Mouse (Mus musculus): ENCODE measurements around the gene Morn3. TPM values are rescaled to one million over a fixed set of nuclear protein-coding genes. Genes with fewer than 3 reads are reported as not detected.

Morn3 gene
- total RNA-seq, 2 experiments from 2014 or later = not detected

DNA sequence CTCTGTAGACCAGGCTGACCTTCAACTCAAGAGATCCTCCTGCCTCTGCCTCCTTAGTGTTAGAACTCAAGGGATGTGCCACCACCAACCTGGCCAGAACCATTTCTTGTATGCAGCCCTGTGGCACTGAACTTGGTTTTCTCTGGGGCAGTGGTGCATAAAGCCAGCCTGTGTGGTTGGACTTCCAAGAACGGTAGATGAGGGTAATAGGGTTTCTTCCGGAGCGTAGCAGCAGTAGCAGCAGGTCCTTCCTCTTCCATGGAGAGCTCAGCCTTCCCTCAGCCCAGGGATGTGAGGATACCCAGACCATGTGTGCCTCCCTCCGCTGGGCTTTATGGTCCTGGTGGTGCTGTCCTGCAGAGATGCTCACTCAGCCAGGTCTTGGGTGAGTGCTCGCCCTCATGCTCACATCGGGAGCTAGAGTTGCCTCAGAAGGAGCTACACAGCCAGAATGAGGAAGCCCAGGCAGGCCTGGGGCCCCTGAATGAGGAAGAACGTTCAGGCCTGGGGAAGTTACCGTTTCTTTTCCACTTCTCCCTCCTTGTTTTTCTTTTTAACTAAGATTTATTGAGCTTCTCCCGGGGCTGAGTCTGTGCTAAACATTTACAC lies 21.7 kb downstream of the Morn3 start:
- ATAC-seq (replicated peaks; ENCODE audit: poor library complexity, severe bottlenecking) = peak; percentile 92

DNA sequence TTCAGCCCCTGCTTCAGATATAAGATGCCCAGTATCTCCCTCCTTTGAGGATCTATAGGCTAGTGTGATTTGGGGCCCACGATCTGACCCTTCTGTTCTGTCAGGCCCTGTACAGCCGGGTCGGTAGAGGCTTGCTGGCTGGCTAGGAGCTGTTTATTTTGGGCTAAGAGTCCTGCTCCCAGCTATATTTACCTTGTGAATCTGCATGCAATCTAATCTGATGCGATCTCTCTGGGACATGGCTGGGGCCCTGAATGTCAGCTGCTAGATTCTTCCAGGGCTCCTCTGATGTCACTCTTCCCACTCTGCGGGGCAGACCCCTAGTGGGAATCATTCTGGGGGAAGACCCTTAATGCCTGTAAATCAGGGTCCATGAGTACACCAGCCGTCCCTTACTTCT lies 22.5 kb downstream of the Morn3 start:
- ATAC-seq (replicated peaks; ENCODE audit: poor library complexity, severe bottlenecking) = no peak

DNA sequence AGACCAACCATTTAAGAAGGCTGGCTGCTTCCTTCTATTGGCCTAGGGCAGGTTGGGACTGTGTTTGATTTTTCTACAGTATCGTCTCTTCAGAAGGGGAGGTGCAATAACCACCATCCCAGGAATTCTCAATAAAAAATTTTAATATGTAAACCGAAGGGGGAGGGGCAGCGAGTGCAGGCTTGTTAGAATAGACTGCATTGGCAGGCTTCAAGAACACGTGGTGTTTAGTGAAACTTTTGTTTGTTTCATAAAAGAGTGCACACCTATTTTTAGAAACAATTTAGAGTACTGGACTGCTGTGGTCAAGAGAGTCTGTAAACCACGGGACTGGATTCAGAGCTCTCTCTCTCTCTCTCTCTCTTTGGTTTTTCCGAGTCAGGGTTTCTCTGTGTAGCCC lies 23.8 kb downstream of the Morn3 start:
- no peak for ATAC-seq (replicated peaks; ENCODE audit: poor library complexity, severe bottlenecking)

DNA sequence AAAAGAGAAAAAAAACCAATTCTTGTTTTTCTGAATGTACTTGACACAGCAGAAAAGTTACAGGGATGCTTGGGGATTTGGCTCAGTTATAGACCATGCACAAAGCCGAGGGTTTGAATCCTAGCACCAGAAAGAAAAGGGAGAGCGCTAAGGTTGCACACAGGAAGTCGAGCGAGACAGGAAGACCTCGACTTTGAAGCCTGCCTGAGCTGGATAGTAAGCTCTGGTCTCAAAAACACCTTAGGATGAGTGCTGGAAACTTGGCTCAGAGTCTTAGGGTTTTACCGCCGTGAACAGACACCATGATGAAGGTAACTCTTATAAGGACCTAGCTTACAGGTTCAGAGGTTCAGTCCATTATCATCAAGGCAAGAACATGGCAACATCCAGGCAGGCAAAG lies 25.4 kb downstream of the Morn3 start:
- ATAC-seq (replicated peaks; ENCODE audit: poor library complexity, severe bottlenecking) = no peak

DNA sequence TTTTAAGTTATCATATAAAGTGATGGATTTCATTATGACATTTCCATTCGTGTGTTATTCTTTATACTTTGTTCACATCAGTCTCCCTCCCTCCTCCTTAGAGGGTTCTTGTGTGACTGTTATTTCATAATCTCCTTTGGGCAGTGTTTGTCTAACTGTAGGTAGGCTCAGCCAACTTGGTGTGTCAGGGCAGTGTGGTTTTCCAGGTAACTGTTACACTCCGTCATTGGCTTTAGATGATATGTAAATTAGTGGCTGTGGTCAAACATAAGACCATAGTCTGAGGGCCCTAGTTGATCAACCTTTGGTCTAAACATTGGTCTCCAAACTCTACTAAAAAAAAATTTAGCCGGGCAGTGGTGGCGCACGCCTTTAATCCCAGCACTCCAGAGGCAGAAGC lies 26.4 kb downstream of the Morn3 start:
- ATAC-seq (replicated peaks; ENCODE audit: poor library complexity, severe bottlenecking) = no peak

DNA sequence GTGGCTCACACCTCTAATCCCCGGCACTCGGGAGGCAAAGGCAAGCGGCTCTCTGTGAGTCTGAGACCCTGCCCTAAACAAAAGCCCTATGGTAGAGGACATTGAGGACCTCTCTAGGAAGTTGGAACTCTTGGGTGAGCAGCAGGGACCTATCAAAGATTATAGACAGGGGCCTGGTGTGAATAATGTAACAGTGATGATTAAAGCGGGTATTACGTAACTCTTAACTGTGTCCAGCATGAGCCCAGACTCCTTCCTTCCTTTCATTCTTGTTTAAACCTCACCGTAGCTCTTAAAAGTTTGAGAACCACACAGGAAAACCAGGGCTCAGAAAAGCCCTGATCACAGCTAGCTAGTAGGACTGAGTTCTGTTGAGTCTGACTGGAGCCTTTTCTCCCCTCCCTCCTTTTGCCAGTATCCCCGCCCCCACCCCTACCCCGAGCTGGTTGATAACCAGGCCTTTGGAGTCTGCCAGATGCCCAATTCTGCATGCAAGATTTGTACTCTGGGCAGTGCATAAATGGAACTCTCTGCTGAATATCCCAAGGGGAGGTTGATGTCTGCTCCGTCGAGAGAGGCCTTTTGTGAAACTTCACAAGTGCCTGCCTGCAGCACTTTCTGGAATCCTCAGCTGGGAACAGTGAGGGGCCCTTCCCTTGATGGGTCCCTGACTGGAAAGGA lies 27.3 kb downstream of the Morn3 start:
- peak; percentile 26 for ATAC-seq (replicated peaks; ENCODE audit: poor library complexity, severe bottlenecking)

DNA sequence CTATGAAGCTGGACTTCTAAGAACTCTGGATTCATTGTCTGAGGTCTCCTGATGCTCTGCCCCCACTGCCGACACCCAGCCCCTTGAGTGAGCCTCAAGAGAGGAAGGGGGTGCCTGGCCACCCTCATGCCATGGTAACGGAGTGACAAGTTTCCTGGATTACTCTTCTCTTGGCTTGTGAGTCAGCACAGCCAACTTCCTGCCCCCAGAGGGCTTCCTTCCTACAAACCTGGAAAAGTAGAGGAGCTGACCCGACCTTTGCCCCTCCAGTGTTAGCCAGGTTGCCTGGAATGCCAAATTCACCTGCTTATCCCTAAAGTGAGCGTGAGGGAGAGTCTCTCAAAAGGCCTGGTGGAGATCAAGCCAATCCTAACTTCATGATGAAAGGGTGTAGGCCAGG lies 29.3 kb downstream of the Morn3 start:
- peak; percentile 28 for ATAC-seq (replicated peaks; ENCODE audit: poor library complexity, severe bottlenecking)

DNA sequence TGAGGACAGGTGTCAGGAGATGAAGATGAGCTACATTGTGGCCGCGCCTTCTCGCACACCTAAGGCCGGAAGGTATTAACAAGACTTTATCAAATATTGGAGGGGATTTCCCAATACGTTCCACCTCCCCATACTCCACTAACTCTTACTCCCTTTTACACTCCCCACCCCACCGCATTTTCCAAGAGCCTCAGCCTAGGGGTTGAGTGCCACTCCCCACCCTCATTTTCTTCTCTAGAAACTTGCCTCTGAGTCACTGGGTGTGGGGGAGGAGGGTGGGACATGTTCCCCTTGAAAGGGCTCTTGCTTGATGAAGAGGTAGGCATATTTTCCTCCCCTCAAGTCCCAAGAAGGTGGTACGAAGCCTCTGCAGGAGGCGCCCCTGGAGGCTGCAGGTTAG lies 30.9 kb downstream of the Morn3 start:
- no peak for ATAC-seq (replicated peaks; ENCODE audit: poor library complexity, severe bottlenecking)

DNA sequence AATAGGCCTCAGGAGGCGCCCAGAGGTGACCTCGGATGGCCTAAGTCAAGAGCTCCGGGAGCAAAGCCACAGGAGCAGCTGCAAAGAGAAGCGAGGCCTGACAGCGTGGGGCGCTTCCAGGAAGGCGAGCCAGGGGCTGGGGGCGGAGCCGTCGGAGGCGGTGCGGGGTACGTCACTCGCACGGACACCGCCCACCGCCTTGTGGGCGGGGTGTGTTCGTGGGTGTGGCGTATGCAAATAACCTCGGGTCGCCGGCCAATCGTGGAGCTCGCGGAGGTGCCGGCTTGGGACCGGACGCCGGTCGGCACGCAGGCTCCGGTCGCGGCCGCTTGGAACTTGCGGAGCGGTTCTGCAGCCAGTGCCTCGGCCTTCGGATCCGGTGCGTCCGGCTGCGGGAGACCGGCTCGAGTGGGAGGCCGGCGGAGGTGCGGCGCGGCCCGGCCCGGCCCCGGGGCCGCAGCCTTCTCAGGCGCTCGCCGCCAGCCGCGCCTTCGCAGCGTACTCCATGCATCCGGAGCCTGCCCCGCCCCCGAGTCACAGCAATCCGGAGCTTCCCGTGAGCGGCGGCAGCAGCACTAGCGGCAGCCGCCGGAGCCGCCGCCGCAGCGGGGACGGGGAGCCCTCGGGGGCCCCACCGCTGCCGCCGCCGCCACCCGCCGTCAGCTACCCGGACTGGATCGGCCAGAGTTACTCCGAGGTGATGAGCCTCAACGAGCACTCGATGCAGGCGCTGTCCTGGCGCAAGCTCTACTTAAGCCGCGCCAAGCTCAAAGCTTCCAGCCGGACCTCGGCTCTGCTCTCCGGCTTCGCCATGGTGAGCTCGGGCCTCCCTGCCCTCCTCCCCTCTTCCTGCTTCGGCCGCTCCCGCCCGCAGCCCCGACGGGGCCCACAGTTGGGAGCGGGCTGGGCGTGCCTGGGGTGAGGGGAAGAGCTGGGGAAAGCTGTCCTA lies 31.8 kb downstream of the Morn3 start, which contains the start of gene Orai1:
Gene Orai1 (plus strand): TSS at position 322 of the 949 bp plus-strand sequence.
- ATAC-seq (replicated peaks; ENCODE audit: poor library complexity, severe bottlenecking) = peak; percentile 79

DNA sequence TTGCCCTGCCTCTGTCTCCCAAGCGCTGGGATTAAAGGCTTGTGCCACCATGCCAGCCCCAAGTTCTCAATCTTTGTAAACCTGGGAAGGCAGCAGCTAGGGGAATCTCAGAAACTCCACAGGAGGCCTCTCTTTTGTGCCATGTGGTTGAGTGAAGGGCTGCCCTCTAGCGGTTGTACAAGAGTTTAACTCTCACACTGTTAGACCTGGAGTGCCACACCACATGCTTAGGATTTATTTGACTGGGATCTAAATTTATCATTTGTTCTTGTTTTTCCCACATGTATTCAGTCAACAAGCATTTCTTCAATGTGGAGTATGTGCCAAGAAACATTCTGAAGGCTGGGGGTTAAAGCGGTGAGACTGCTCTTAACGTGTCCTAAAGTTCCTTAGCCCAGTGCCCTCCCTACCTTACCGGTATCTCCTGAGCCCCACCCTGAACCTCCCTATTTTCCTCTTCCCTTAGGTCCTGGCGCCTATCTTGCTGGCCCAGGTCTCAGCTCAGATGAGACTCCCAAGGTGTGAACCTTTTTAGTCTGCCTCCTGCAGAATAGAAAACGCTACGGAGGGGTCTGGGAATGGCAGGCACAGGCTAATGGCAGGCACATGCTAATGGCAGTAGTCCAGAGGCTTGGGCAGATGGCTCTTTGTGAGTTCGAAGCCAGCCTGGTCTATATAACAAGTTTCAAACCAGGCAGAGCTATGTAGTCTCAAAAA lies 33.1 kb downstream of the Morn3 start:
- 0 out of 2 replicates have a peak, but pooled peaks have one; percentile 21 for ATAC-seq (replicated peaks; ENCODE audit: poor library complexity, severe bottlenecking)

DNA sequence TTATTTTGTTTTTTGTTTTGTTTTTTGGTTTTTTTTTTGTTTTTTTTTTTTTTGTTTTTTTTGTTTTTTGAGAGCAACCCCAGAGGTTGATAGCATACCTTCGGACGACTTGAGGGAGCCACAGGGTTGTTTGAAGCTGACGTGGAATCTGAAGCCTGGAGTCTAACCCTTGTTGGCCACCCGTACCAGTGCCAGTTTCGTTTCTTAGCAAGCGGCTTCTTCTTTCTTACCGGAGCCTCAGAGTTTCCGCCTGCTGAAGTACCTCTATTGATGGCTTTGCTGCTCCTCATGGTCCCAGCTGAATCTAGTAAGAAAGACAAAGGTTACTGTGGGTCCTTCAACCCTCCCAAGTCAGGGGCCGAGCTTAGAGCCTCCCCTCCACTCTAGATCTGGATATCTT lies 35.1 kb downstream of the Morn3 start:
- no peak for ATAC-seq (replicated peaks; ENCODE audit: poor library complexity, severe bottlenecking)

DNA sequence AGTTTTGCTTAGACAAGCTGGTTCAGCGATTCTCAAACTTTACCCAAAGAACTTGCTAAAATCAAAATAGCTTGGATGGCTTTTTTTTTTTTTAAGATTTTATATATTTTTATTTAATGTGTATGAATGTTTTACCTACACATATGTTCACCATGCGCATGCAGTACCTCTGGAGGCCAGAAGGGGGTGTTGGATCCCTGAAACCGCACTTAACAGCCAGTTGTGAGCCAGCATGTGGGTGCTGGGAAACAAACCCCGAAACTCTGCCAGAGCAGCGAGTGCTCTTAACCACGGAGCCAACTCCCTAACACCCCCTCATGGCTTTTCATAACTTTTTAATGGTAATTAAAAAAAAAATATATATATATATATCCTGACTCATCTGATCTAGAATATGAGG lies 36.0 kb downstream of the Morn3 start:
- ATAC-seq (replicated peaks; ENCODE audit: poor library complexity, severe bottlenecking) = no peak

DNA sequence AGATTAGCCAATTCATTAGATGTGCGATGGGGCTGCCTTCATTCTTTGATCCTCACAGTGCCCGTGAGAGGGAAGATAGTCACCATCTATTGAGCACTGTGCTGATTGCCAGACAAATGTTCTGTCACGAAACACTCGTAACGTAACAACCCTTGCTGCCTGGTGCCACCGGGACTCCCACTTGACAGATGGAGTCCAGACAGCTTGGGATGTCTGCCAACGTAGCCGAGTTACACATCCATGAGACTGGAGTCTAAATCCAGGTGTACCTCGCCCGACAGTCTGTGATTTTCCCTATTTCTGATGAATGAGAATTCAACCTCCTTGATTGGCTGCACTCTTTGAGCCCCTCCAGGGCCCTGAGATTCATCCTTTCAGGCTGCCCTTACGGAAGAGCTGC lies 36.9 kb downstream of the Morn3 start:
- no peak for ATAC-seq (replicated peaks; ENCODE audit: poor library complexity, severe bottlenecking)

DNA sequence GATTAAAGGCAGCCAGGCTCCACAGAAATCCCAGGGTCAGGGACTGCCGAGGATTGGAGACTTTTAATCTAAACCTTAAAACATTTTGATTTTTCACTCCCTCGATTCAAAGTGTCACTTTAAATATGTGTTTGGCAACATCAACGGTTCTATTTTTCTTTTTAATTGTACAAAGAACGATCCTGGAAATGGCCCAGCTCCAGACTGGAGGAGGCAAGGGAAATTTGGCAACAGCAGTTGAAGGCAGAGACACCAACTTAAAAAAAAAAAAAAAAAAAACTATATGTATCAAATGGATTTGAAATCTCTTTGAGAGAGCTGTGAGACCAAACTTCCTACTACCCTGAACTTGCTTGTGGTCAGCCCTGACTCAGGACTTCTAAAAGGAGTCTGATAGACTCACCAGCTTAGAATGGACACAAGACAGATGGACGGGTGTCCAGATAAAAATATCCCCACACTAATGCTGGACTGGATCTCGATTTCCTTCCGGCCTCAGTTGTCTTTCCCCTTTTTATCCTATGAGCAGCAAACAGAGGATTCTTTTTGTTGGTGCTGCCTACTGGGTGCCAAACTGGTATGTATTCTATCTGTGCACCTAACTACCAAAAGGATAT lies 37.8 kb downstream of the Morn3 start:
- ATAC-seq (replicated peaks; ENCODE audit: poor library complexity, severe bottlenecking) = no peak

DNA sequence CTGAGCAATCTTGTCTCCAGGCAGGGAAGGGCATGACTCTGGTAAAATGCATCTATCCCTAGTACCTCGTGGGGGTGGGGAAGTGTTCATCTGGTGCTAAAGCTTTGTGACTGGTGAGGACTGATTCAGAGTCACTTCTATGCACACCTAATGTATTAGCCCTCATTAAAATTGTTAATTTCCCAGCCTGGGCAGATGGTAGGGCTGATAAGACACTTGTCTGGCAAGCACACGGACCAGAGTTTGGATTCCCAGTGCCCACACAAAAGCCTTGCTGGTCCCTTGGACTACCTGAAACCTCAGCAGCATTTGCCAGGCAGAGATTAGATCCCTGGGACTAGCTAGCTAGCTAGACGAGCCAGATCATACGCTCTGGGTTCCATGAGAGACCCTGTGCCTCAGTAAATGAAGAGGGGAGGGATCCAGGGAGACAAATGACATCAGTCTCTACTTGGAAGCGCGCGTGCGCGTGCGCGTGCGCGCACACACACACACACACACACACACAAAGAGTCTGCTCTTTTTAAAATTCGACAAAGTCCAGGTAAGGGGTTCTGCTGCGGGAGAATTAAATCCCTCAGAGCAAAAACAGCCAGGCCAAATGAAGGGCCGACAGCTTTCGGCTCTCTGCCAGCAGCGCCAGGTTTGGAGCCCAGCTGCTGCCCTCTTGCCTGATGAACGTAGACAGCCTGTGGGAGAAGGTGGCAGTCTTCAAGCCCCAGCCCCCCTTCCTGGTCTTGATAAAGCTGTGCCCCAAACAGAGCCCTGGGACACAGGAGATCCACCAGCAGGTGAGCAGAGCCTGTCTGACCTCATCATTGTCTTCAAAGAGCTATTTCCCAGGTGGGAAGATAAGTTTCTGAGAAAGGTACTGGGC lies 40.9 kb downstream of the Morn3 start:
- no peak for ATAC-seq (replicated peaks; ENCODE audit: poor library complexity, severe bottlenecking)

DNA sequence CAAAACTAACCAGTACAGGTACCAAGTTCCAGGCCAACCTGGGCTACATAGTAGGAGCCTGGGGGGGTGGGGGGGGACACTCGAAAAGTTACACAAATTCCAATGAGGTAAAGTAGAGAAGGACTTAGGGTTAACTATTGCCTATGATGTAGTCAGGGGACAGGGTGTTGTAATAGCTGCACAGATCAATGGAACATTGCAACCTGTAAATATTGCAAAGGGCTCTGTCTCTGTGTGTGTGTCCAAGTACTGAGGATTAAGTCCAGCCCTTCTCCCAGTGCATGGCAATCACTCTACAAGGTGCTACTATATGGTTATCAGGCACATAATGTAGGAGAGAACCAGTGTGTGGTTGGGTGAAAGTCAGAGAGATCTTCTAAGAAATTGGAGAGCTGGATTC lies 45.9 kb downstream of the Morn3 start:
- ATAC-seq (replicated peaks; ENCODE audit: poor library complexity, severe bottlenecking) = no peak

DNA sequence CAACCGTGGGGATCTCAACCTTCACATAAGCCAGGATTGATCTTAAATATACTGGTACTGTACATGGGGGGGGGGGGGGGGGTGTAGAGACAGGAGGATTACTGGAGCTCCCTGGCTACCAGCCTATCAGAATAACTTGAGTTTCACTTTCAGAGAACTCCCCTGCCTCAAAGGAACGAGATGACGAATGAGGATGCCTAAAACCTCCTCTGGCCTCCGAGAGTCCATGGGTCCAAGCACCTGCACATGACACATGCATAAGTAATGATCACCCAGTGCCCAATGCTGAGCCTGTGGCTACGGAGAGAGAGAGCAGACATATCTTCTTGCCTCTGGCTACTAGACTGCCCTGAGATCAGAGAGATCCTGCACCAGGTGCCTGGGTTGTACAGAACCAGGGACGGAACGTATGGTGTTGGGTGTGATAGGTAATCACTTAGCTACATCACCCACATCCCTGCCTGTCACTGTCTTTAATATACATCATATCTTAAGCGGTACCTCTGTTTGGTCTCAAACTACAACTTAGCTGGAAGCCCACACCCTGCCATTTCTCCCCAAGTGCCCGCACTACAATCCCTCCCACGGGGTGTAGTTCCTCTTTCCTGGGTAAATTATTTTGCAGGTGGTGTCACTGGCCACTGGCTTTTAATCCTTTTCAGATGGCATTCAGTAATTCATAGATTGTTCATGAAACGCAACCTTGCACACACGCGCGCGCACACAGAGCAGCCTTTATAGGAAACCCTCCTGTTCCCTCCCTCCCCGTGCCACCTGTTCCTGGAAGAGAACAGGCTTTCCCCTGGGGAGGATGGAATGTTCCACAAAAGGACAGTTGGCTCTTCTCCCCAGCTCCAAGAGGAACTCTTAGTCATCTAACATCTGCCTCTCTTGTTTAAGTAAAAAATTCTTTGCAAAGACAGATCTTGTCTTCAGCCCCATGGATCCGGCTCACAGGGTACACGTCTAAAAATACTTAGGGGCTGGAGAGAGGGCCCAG lies 49.3 kb downstream of the Morn3 start:
- peak; percentile 49; the same call in 1 of the 2 replicates for ATAC-seq (replicated peaks; ENCODE audit: poor library complexity, severe bottlenecking)

DNA sequence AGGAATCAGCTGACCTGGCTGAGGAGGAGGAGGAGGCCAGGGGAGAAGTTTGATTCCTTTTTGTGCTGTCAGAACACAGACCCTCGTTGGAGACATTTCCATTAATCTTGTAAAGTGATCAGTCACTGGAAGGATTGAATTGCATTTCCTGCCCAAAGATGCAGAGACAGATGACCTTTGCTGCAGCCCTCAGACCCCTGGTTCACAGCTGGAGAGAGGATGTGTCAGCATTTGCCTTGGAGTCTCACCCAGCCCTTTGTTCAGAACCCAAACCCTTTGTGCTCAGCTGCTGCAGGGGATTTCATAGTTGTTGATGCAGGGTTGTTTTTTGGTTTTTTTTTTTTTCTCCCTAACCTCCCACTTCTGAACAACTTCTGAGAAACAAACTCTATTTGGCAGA lies 51.9 kb downstream of the Morn3 start:
- no peak for ATAC-seq (replicated peaks; ENCODE audit: poor library complexity, severe bottlenecking)
